In genomic region chr19:44387746-44388474, GRCm38 (mm10) we compare ENCODE assay signal across 9 mouse cellular contexts. TPM values are rescaled to one million over a fixed set of nuclear protein-coding genes. Genes with fewer than 3 reads are reported as not detected.
DNase-seq lines count a peak whose midpoint lies in the region; ATAC-seq and TF ChIP-seq lines count a peak whose summit lies in the region.
"Had no signal": no experiment of that assay in that cellular context is flagged by ENCODE, and none has a peak within 500 bp of the region (broad histone marks: within the 10 kb centered on the region; RNA-seq: fewer than 3 reads in every experiment).

No protein-coding gene starts in this region.

- peak overlapping the region; percentile 33; the same call in 1 of the 2 replicates for H3K27ac ChIP-seq in kidney, adult 2 months (ENCODE audit: insufficient read depth, low read depth, low read length)
- peak overlapping the region; percentile 69 for H3K27ac ChIP-seq in MEL (ENCODE audit: control insufficient read depth, low read depth, low read length)
- H3K27ac ChIP-seq in heart, embryonic 13.5 days (replicated peaks): peak overlapping the region; percentile 89
- peak overlapping the region; percentile 86 for H3K27ac ChIP-seq in liver, embryonic 12.5 days

- TF ChIP-seq CTCF in kidney, adult 2 months (conservative IDR thresholded peaks at IDR 0.05; ENCODE audit: insufficient read depth, insufficient read length, low read depth, low read length): no peak
- TF ChIP-seq CTCF in MEL (IDR thresholded peaks at IDR 0.05 in 2 of 3, conservative IDR thresholded peaks at IDR 0.05 in 1 of 3; ENCODE audit: control insufficient read depth in 1 of 3, insufficient read depth in 1 of 3, low read depth in 2 of 3, low read length in 3 of 3, poor library complexity in 1 of 3, severe bottlenecking in 1 of 3): no peak

- peak in 1 of 2 experiments; percentile 17; a peak in 3 of 4 replicates for TF ChIP-seq EP300 in MEL (IDR thresholded peaks at IDR 0.05; ENCODE audit: low read depth in 1 of 2, low read length in 2 of 2)

- H3K9ac ChIP-seq in MEL (ENCODE audit: control insufficient read depth, low read depth, low read length, poor library complexity, severe bottlenecking): peak overlapping the region; percentile 61
- peak overlapping the region; percentile 81 for H3K9ac ChIP-seq in heart, embryonic 13.5 days
- peak overlapping the region; percentile 71 for H3K9ac ChIP-seq in liver, embryonic 12.5 days

- H3K27me3 ChIP-seq in kidney, adult 2 months (replicated peaks; ENCODE audit: control insufficient read depth, insufficient read depth, low read length): no peaks in the 10 kb centered on the region
- H3K27me3 ChIP-seq in MEL (ENCODE audit: control insufficient read depth in 1 of 2, insufficient read depth in 2 of 2, low read length in 2 of 2): no peaks in the 10 kb centered on the region
- H3K27me3 ChIP-seq in heart, embryonic 13.5 days (replicated peaks): no peaks in the 10 kb centered on the region
- no peaks in the 10 kb centered on the region for H3K27me3 ChIP-seq in liver, embryonic 12.5 days (replicated peaks)
- H3K27me3 ChIP-seq: Patski had no signal

- H3K9me3 ChIP-seq in MEL (replicated peaks; ENCODE audit: insufficient read depth, low read length): no peaks in the 10 kb centered on the region
- H3K9me3 ChIP-seq in heart, embryonic 13.5 days: no peaks in the 10 kb centered on the region
- no peaks in the 10 kb centered on the region for H3K9me3 ChIP-seq in liver, embryonic 12.5 days (replicated peaks)

- no peak for ATAC-seq in heart, embryonic 13.5 days (ENCODE audit: extremely low read depth, insufficient number of reproducible peaks, low FRiP score, low TSS enrichment)
- ATAC-seq in liver, embryonic 12.5 days: peak; percentile 1; the same call in 1 of the 2 replicates

- no peak for DNase-seq in kidney, adult 2 months
- no peak for DNase-seq in kidney, postnatal 10 days
- peak; percentile 73 for DNase-seq in MEL (ENCODE audit: low read depth, low spot score)
- DNase-seq in cerebellum, postnatal 10 days: no peak
- DNase-seq in left cerebral cortex, adult 11 months (ENCODE audit: low spot score): no peak
- no peak for DNase-seq in frontal cortex, postnatal 14 days (ENCODE audit: low spot score in 2 of 2)

- no peak for TF ChIP-seq POLR2A in kidney, adult 2 months (IDR thresholded peaks at IDR 0.05; ENCODE audit: low read depth, low read length)
- TF ChIP-seq POLR2A in MEL (IDR thresholded peaks at IDR 0.05; ENCODE audit: control insufficient read depth in 1 of 2, insufficient read depth in 1 of 2, low read depth in 1 of 2, low read length in 2 of 2, poor library complexity in 1 of 2): peak; percentile 90 to 94; a peak in 3 of 4 replicates

- H3K4me1 ChIP-seq in kidney, adult 2 months (ENCODE audit: control insufficient read depth, insufficient read depth, low read length): peaks cover 9% of the 10 kb centered on the region; the same call in 1 of the 2 replicates
- H3K4me1 ChIP-seq in MEL (ENCODE audit: control insufficient read depth in 1 of 2, insufficient read depth in 2 of 2, low read length in 2 of 2): peaks cover 36 to 49% of the 10 kb centered on the region in 2 experiments
- H3K4me1 ChIP-seq in heart, embryonic 13.5 days: peaks cover 17% of the 10 kb centered on the region
- H3K4me1 ChIP-seq in liver, embryonic 12.5 days: peaks cover 73% of the 10 kb centered on the region

- peak overlapping the region; percentile 48 for H3K4me3 ChIP-seq in kidney, adult 2 months (ENCODE audit: insufficient read depth, low read depth, low read length)
- H3K4me3 ChIP-seq in MEL (ENCODE audit: control insufficient read depth in 1 of 2, insufficient read depth in 1 of 2, low read depth in 2 of 2, low read length in 2 of 2): peak overlapping the region; percentile 42 to 59
- H3K4me3 ChIP-seq in heart, embryonic 13.5 days: peak overlapping the region; percentile 53
- H3K4me3 ChIP-seq in liver, embryonic 12.5 days: peak overlapping the region; percentile 62

- no peaks in the 10 kb centered on the region; the same call in 1 of the 2 replicates for H3K79me2 ChIP-seq in MEL (ENCODE audit: control insufficient read depth, insufficient read depth, low read length, poor library complexity)

- WGBS in kidney, adult 2 months: 30% methylated on average over 19 of the region's 19 CpGs
- WGBS in heart, embryonic 13.5 days: 15% methylated on average over 19 of the region's 19 CpGs
- 20% methylated on average over 19 of the region's 19 CpGs for WGBS in liver, embryonic 12.5 days (ENCODE audit: insufficient replicate concordance)

- TF ChIP-seq RAD21 in MEL (IDR thresholded peaks at IDR 0.05; ENCODE audit: low read depth, low read length): no peak

- H3K36me3 ChIP-seq in kidney, adult 2 months (ENCODE audit: control insufficient read depth, insufficient read depth, low read length): no peaks in the 10 kb centered on the region
- peaks cover 0 to 47% of the 10 kb centered on the region in 2 experiments; a peak in 2 of 4 replicates for H3K36me3 ChIP-seq in MEL (ENCODE audit: control insufficient read depth in 1 of 2, insufficient read depth in 2 of 2, low read length in 2 of 2)
- no peaks in the 10 kb centered on the region for H3K36me3 ChIP-seq in heart, embryonic 13.5 days
- H3K36me3 ChIP-seq in liver, embryonic 12.5 days: no peaks in the 10 kb centered on the region

- peak overlapping the region; percentile 78 for H3K4me2 ChIP-seq in heart, embryonic 13.5 days
- H3K4me2 ChIP-seq in liver, embryonic 12.5 days: peak overlapping the region; percentile 88

TF ChIP-seq in MEL, 35 proteins besides CTCF, POLR2A, EP300 and RAD21 (continues in another document):
- no peak for TF ChIP-seq MEF2A (IDR thresholded peaks at IDR 0.05; ENCODE audit: extremely low read depth, insufficient replicate concordance, low read depth, low read length, poor library complexity, severe bottlenecking)
- TF ChIP-seq ETS1 (IDR thresholded peaks at IDR 0.05; ENCODE audit: low read depth, low read length): no peak
- TF ChIP-seq MYB (IDR thresholded peaks at IDR 0.05; ENCODE audit: low read depth, low read length): no peak
- TF ChIP-seq TCF12 (IDR thresholded peaks at IDR 0.05; ENCODE audit: low read depth, low read length): no peak
- TF ChIP-seq GABPA (IDR thresholded peaks at IDR 0.05; ENCODE audit: low read depth, low read length): no peak
- TF ChIP-seq KAT2A (conservative IDR thresholded peaks at IDR 0.05; ENCODE audit: low read depth, low read length): no peak
- no peak for TF ChIP-seq ZKSCAN1 (IDR thresholded peaks at IDR 0.05; ENCODE audit: low read depth, low read length)
- peak; percentile 42 for TF ChIP-seq MAX (IDR thresholded peaks at IDR 0.05; ENCODE audit: low read length)
- TF ChIP-seq HCFC1 (IDR thresholded peaks at IDR 0.05; ENCODE audit: low read depth, low read length): 0 out of 2 replicates have a peak, but pooled peaks have one; percentile 30
- TF ChIP-seq CHD1 (IDR thresholded peaks at IDR 0.05; ENCODE audit: low read depth, low read length): peak; percentile 96
- no peak for TF ChIP-seq MAZ (IDR thresholded peaks at IDR 0.05; ENCODE audit: low read depth, low read length)
- no peak for TF ChIP-seq ELF1 (IDR thresholded peaks at IDR 0.05; ENCODE audit: low read depth, low read length)
- TF ChIP-seq POLR2AphosphoS5 (IDR thresholded peaks at IDR 0.05; ENCODE audit: borderline replicate concordance, low read depth, low read length): peak; percentile 66; the same call in 1 of the 2 replicates
- TF ChIP-seq ZNF384 (IDR thresholded peaks at IDR 0.05; ENCODE audit: low read depth, low read length): peak; percentile 68
- TF ChIP-seq RCOR1 (IDR thresholded peaks at IDR 0.05; ENCODE audit: low read depth, low read length): no peak
- TF ChIP-seq GATA1 (IDR thresholded peaks at IDR 0.05; ENCODE audit: low read depth, low read length): peak; percentile 35; the same call in 1 of the 2 replicates
- TF ChIP-seq USF2 (IDR thresholded peaks at IDR 0.05; ENCODE audit: borderline replicate concordance in 1 of 2, insufficient read depth in 1 of 2, low read depth in 1 of 2, low read length in 2 of 2): no peak
- no peak for TF ChIP-seq NRF1 (IDR thresholded peaks at IDR 0.05; ENCODE audit: insufficient read depth, low read depth, low read length, poor library complexity, severe bottlenecking)
- peak; percentile 93 for TF ChIP-seq BHLHE40 (IDR thresholded peaks at IDR 0.05; ENCODE audit: borderline replicate concordance, low read depth, low read length)
- no peak; the same call in 1 of the 2 replicates for TF ChIP-seq SIN3A (IDR thresholded peaks at IDR 0.05; ENCODE audit: low read length)
- no peak for TF ChIP-seq TBP (IDR thresholded peaks at IDR 0.05; ENCODE audit: low read depth, low read length)
- TF ChIP-seq UBTF (IDR thresholded peaks at IDR 0.05; ENCODE audit: borderline replicate concordance, insufficient read depth, low read depth, low read length): no peak
- TF ChIP-seq TAL1 (IDR thresholded peaks at IDR 0.05; ENCODE audit: low read length): no peak
- TF ChIP-seq CHD2 (IDR thresholded peaks at IDR 0.05; ENCODE audit: low read length): no peak
- TF ChIP-seq ZMIZ1 (IDR thresholded peaks at IDR 0.05; ENCODE audit: low read depth, low read length): peak; percentile 54
- TF ChIP-seq E2F4 (IDR thresholded peaks at IDR 0.05; ENCODE audit: borderline replicate concordance, low read depth, low read length): no peak
- TF ChIP-seq SMC3 (IDR thresholded peaks at IDR 0.05; ENCODE audit: low read depth, low read length): no peak
- no peak for TF ChIP-seq MAFK (IDR thresholded peaks at IDR 0.05; ENCODE audit: borderline replicate concordance, low read depth, low read length)
- TF ChIP-seq ZC3H11A (IDR thresholded peaks at IDR 0.05; ENCODE audit: low read depth, low read length): no peak

RNA-seq across cellular contexts. Expression of gene Scd1, which starts 19.8 kb away (rescaled TPM):
- polyA plus RNA-seq in kidney, adult 2 months (2012; rRNA removed): 3,910 and 4,173 TPM in 2 replicates
- total RNA-seq in MEL (2012; rRNA removed): 100 and 147 TPM in 2 replicates
- 100 to 1,000 TPM in 1 of 2 experiments, not detected in 1; 183 TPM for polyA plus RNA-seq in MEL (2012; ENCODE audit: insufficient read depth in 1 of 2, insufficient read length in 2 of 2, low read depth in 1 of 2, low replicate concordance in 2 of 2, missing spikeins in 1 of 2)
- 0.97 and 1.1 TPM in 2 replicates for polyA plus RNA-seq in heart, embryonic 13.5 days (2015; fragmentation: Nextera tagmentation; extraction: Ambion mirVana)
- 8.1 and 10.1 TPM in 2 replicates for polyA plus RNA-seq in liver, embryonic 12.5 days (2016; fragmentation: Nextera tagmentation; extraction: Ambion mirVana)

RNA-seq across cellular contexts. Expression of gene Scd4, which starts 55.0 kb away (rescaled TPM):
- 0.23 and 0.26 TPM in 2 replicates for polyA plus RNA-seq in kidney, adult 2 months (2012; rRNA removed)
- 0.16 and 0.31 TPM in 2 replicates for total RNA-seq in MEL (2012; rRNA removed)
- under 1 TPM in 1 of 2 experiments, not detected in 1; 0.36 TPM for polyA plus RNA-seq in MEL (2012; ENCODE audit: insufficient read depth in 1 of 2, insufficient read length in 2 of 2, low read depth in 1 of 2, low replicate concordance in 2 of 2, missing spikeins in 1 of 2)
- polyA plus RNA-seq in heart, embryonic 13.5 days (2015; fragmentation: Nextera tagmentation; extraction: Ambion mirVana): 0.49 and 0.69 TPM in 2 replicates
- 0.04 TPM in 1 of 2 replicates, not detected in the other for polyA plus RNA-seq in liver, embryonic 12.5 days (2016; fragmentation: Nextera tagmentation; extraction: Ambion mirVana)

Comparison
In these comparisons a context has a peak if more than half of its experiments do, and no peak if none do; other contexts are left out.
1. H3K27ac ChIP-seq: peak in every context shown above with its lines; median percentile 89 in heart, embryonic 13.5 days; 86 in liver, embryonic 12.5 days; 69 in MEL; 33 in kidney, adult 2 months.
2. RNA of gene Scd1, which starts 19.8 kb away (polyA plus RNA-seq): 3,910 to 4,173 TPM in kidney, adult 2 months; 183 TPM in MEL, 8.1 to 10.1 TPM in liver, embryonic 12.5 days and 0.97 to 1.1 TPM in heart, embryonic 13.5 days; every median in the first group is over 10 times any median in the second.
3. Peak in every context shown above with its lines, with median percentiles within 50 percentile points of each other: H3K4me3 ChIP-seq and H3K9ac ChIP-seq.